Mouse (Mus musculus): ENCODE measurements around the gene Carhsp1.

- no peak for TF ChIP-seq CTCF (conservative IDR thresholded peaks at IDR 0.05; ENCODE audit: insufficient read depth, insufficient read length, low read depth, low read length)
- no peak for TF ChIP-seq POLR2A (IDR thresholded peaks at IDR 0.05; ENCODE audit: low read depth, low read length)
Measured at GRCm38 (mm10) chr16:8610397-8610796, 61.6 kb downstream of the Carhsp1 start.
